Mouse (Mus musculus) limb, embryonic 12.5 days (tissue): ENCODE data around the gene Aunip. TPM values are rescaled to one million over a fixed set of nuclear protein-coding genes. Genes with fewer than 3 reads are reported as not detected.
"Not testable (repeated sequence)": the region's sequence is repeated elsewhere in the genome, so short reads cannot be mapped to it uniquely, and the experiment has no call there.

Source experiments
- ATAC-seq: fragments of 200-750 bp; cut with Nextera tagmentation; 2 replicates; pipeline ENCODE4 v1.8.0; 2017; ENCODE audit warnings: low read depth, moderate TSS enrichment; ENCODE audit not compliant: insufficient number of reproducible peaks, insufficient read depth, low FRiP score, low TSS enrichment
- H3K27ac ChIP-seq: fragments of 300-500 bp; sonication (generic); 2 replicates; pipeline ENCODE4 v1.5.1; 2016; ENCODE audit warnings: mild to moderate bottlenecking, moderate library complexity
- H3K27me3 ChIP-seq: fragments of 300-500 bp; sonication (generic); 2 replicates; pipeline ENCODE4 v1.6.1; 2016; ENCODE audit warnings: mild to moderate bottlenecking, moderate library complexity
- H3K36me3 ChIP-seq: fragments of 300-500 bp; sonication (generic); 2 replicates; pipeline ENCODE4 v1.6.1; 2016; ENCODE audit warnings: mild to moderate bottlenecking, moderate library complexity
- H3K4me1 ChIP-seq: fragments of 300-500 bp; sonication (generic); replicated peaks from 2 replicates; pipeline ENCODE4 v1.6.1; 2016
- H3K4me2 ChIP-seq: fragments of 300-500 bp; sonication (generic); 2 replicates; pipeline ENCODE4 v1.6.1; 2016; ENCODE audit warnings: mild to moderate bottlenecking, moderate library complexity
- H3K4me3 ChIP-seq: fragments of 300-500 bp; sonication (generic); replicated peaks from 2 replicates; pipeline ENCODE4 v1.5.1; 2016; ENCODE audit warnings: mild to moderate bottlenecking
- H3K9ac ChIP-seq: fragments of 300-500 bp; sonication (generic); replicated peaks from 2 replicates; pipeline ENCODE4 v1.6.1; 2016; ENCODE audit warnings: mild to moderate bottlenecking, moderate library complexity
- H3K9me3 ChIP-seq: fragments of 300-500 bp; sonication (generic); 2 replicates; pipeline ENCODE4 v1.6.1; 2016; ENCODE audit warnings: mild to moderate bottlenecking, moderate library complexity
- WGBS: fragments of 180-500 bp; shearing (Covaris S2); methylation state at CpG from one replicate; pipeline ENCODE4 v1.1.7; 2016; 5-methylcytosine and 5-hydroxymethylcytosine counted together
- polyA plus RNA-seq: library from polyadenylated mRNA; unstranded; fragments of >200 nt; fragmentation: Nextera tagmentation; extraction: Ambion mirVana; gene quantifications from 2 replicates; pipeline ENCODE4 v1.2.1, GENCODE M21; 2016

Gene Aunip
- polyA plus RNA-seq, 1 experiment from 2014 or later = 15.8 TPM

DNA sequence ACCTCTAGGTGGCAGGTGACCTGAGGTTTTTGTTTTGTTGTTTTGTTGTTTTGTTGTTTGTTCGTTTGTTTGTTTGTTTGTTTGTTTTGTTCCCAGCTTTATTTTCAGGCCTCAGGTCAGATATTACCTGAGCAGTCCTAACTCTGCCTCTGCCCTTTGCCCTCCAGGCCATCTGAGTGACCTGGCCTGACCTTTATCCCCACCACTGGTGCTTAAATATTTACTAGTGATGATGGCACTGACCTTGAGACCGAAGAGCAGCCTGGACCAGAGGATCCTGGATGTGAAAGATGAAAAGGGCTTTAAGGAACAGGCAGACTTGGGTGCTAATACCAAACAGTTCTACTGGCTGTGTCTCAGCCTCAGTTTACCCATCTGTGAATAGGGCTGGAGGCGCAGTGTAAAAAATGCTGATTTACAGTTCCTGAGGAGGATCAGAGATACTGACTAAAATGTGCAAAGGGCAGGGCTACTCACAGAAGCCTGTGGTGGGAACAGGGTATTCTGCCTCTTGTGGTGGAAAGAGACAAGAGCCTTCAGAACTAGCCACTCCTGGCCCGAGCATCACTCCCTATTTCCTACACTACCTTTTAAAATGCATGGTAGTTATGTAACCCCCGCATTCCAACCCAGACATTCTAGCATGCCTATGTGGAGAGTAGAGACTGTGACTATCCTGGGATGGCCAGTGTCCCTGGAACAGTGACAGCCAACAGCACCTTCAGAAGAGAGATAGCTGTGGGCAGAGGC lies 25.5 kb upstream of the Aunip start:
- H3K4me3 ChIP-seq = no peak overlapping the region
- no peak overlapping the region for H3K4me2 ChIP-seq
- ATAC-seq = no peak
- WGBS = 84% methylated on average over 5 of the region's 5 CpGs
- no peaks in the 10 kb centered on the region for H3K9me3 ChIP-seq
- no peaks in the 10 kb centered on the region for H3K36me3 ChIP-seq
- H3K9ac ChIP-seq = no peak overlapping the region
- no peak overlapping the region for H3K27ac ChIP-seq
- no peaks in the 10 kb centered on the region for H3K4me1 ChIP-seq
- H3K27me3 ChIP-seq = peaks cover 18% of the 10 kb centered on the region

DNA sequence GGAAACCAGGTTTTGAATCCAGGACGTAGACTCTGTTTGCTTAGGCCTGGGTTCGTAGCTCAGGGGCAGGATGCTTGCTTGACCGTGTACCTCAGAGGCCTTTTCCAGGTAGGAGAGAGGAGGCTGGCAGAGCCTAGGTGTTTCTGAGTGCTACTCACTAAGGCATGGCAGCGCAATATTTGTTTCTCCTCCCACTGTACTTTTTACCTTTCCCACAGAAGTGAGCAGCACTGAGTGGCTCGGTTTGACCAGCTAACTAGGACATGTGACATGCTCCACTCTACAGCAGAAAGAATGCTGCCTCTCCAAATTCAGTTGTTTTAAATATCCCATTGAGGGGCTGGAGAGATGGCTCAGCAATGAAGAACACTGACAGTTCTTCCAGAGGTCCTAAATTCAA lies 22.6 kb upstream of the Aunip start:
- H3K4me3 ChIP-seq = no peak overlapping the region
- H3K9ac ChIP-seq = no peak overlapping the region
- peaks cover 14% of the 10 kb centered on the region; the same call in 1 of the 2 replicates for H3K27me3 ChIP-seq
- no peaks in the 10 kb centered on the region for H3K4me1 ChIP-seq
- ATAC-seq = no peak
- WGBS = 92% methylated on average over 5 of the region's 5 CpGs
- no peak overlapping the region for H3K4me2 ChIP-seq
- no peaks in the 10 kb centered on the region for H3K36me3 ChIP-seq
- H3K27ac ChIP-seq = no peak overlapping the region
- H3K9me3 ChIP-seq = no peaks in the 10 kb centered on the region

DNA sequence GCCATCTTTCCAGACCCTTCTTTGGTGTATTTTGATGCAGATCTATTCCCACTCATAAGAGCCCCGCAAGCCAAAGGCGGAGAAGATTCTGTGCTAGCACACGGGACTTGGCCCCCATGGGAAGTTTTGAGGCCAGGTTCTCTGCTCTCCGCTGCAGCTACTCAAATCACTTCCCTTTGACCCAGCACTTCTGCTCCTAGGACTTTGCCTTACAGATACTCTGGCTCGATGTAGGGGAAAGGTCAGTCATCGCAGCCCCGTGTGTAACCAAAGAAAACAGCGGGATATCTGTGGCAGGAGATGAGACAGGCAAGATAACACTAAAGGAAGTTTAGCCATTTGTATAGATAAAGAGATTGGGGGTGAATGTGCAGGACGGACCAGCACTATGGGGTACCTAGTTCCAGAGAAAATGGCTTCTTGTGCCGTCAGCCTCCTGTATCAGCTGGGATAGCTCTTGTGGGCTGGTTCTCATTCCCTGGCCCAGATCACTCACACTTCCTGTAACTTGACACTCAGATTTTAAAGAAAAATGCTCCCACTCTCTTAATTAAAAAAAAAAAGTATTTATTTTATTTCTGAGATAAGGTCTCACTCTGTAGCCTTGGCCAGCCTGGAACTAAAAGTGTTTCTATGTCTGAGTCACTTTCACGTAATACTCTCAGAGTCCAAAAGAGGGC lies 20.7 kb upstream of the Aunip start:
- 91% methylated on average over 11 of the region's 11 CpGs for WGBS

DNA sequence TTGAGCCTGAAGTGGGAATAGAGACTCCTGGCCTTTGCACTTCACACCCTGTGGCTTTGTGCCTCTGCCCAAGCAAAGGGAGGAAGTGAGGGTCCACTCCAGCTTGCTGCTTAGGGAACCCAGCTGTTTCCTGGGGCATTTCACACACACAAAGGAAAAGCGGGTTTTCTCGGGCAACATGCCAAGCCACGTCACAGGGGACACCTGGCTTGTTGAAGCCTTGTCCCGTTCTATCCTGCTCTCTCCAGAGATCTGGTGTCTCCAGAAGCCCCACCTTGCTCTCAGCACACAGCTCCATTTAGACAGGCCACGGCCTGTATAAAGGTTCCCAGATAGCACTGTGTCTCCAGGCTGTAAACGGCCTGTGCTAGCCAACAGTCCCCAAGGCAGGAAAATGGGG lies 19.1 kb upstream of the Aunip start:
- no peak for ATAC-seq
- H3K4me3 ChIP-seq = no peak overlapping the region
- no peaks in the 10 kb centered on the region for H3K36me3 ChIP-seq
- no peak overlapping the region for H3K4me2 ChIP-seq
- no peaks in the 10 kb centered on the region for H3K27me3 ChIP-seq
- no peaks in the 10 kb centered on the region for H3K9me3 ChIP-seq
- peaks cover 16% of the 10 kb centered on the region for H3K4me1 ChIP-seq
- H3K27ac ChIP-seq = no peak overlapping the region
- no peak overlapping the region for H3K9ac ChIP-seq
- 71% methylated on average over 6 of the region's 6 CpGs for WGBS

More for the DNA sequence above, 20.7 kb upstream of the Aunip start:
- H3K4me1 ChIP-seq = peaks cover 3% of the 10 kb centered on the region
- no peaks in the 10 kb centered on the region for H3K27me3 ChIP-seq
- H3K27ac ChIP-seq = no peak overlapping the region
- no peak overlapping the region for H3K4me3 ChIP-seq
- H3K9ac ChIP-seq = no peak overlapping the region
- H3K9me3 ChIP-seq = no peaks in the 10 kb centered on the region
- H3K36me3 ChIP-seq = no peaks in the 10 kb centered on the region
- no peak for ATAC-seq
- H3K4me2 ChIP-seq = no peak overlapping the region

DNA sequence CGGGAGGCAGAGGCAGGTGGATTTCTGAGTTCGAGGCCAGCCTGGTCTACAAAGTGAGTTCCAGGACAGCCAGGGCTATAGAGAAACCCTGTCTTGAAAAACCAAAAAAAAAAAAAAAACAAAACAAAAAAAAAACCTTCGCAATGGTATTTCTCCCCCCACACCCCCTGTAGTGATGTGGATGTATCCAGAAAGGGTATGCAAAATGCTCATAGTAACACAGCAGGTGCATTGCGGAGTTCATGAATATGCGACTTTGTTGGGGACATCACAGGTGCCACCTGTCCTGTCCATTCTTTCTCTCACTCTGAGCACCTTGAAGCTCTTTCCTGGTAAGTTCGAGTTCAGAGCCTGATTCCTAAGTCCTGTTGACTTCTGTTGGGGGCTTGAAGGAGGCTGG lies 16.6 kb upstream of the Aunip start:
- H3K4me2 ChIP-seq, H3K36me3 ChIP-seq, H3K9ac ChIP-seq, H3K27me3 ChIP-seq, H3K4me3 ChIP-seq, ATAC-seq, H3K27ac ChIP-seq, H3K9me3 ChIP-seq: not testable (repeated sequence)
- peaks cover 23% of the 10 kb centered on the region for H3K4me1 ChIP-seq
- 93% methylated on average over 6 of the region's 6 CpGs for WGBS

DNA sequence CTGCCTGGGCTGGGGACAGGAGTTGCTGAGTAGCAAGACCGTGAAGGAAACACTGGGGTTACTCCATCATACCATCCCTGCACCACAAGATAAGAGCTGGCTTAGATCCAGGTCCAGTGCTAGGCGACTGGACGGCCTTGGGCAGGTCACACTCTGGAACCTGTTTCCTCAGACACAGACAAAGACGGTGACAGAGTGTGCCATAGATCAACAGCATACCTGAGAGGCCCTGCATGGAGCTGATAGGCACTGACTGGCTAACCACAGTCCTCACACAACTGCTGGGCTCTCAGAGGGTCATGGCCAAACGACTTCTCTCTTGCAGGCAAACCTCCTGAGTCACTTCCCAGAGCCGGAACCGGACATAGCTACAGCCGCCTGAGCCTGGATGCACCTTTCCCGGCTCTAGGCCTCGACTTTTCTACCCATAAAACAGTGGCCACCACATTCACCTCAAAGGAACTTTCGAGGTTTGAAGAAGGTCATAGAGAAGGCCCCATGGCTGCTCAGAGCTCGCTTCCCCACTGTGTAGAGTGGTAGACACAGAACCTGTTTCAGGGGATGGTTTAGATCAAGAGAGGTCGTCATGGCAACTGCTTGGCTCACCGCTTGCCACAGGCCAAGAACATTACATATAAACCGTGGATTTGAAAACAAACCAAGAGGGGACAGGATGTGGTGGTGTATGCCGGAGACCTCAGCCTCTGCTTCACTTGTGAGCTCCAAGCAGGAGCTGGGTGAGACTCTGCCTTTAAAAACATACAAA lies 15.8 kb upstream of the Aunip start:
- H3K27ac ChIP-seq = no peak overlapping the region
- peaks cover 23% of the 10 kb centered on the region for H3K4me1 ChIP-seq
- H3K27me3 ChIP-seq = peaks cover 10% of the 10 kb centered on the region; the same call in 1 of the 2 replicates
- 70% methylated on average over 16 of the region's 16 CpGs for WGBS
- no peak overlapping the region for H3K4me2 ChIP-seq
- no peak overlapping the region for H3K9ac ChIP-seq
- ATAC-seq = no peak
- no peaks in the 10 kb centered on the region for H3K9me3 ChIP-seq
- no peak overlapping the region for H3K4me3 ChIP-seq
- no peaks in the 10 kb centered on the region for H3K36me3 ChIP-seq

DNA sequence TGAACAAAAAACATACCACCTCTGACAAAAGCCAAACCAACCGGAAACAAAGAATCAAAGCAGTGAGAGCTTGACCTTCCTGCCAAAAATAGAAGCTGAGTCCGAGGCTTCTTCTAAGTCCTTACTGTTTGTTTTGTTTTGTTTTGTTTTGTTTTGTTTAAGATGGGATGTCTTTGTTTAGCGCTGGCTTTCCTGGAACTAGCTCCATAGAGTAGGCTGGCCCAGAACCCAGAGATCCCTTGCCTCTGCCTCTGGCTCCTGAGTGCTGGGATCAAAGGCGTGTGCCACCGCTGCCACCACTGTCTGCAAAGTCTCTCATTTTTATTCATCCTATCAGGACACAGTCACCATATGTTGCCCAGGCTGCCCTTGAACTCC lies 15.3 kb upstream of the Aunip start:
- no peak overlapping the region for H3K9ac ChIP-seq
- no peak overlapping the region for H3K4me3 ChIP-seq
- WGBS = 89% methylated on average over 5 of the region's 5 CpGs
- H3K27me3 ChIP-seq = peaks cover 10% of the 10 kb centered on the region; the same call in 1 of the 2 replicates
- peaks cover 23% of the 10 kb centered on the region for H3K4me1 ChIP-seq
- no peak overlapping the region for H3K4me2 ChIP-seq
- no peak overlapping the region for H3K27ac ChIP-seq
- ATAC-seq = no peak
- no peaks in the 10 kb centered on the region for H3K9me3 ChIP-seq
- H3K36me3 ChIP-seq = no peaks in the 10 kb centered on the region

DNA sequence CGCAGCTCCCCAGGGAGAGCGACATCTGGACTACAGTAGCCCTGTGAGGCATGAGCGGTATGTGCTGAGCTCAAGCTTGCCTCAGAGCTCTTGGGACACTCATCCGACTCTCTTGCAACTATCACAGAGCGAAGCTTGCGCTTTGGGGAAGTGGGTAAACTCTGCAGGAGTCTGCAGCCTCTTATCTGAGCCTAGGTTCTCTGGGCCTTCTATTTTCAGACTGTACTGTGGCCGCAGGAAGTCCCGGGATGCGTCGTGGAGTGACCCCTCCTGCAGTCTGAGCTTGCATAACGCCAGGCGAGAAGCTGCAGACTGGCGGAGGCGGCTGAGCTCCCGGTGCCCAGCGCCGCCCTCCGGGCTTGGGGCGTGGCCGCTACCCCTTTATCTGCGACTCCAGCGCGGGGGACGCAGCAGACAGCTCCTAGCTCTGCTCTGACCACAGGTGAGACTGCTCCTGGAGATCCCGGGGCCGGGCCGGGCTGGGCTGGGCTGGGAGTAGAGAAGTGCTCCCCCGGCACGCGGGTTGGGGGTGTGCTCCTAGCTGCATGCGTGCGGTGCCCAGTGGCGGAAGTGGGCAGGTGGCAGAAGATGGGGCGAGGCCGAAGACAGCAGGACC lies 14.1 kb upstream of the Aunip start, which contains the start of gene Paqr7:
Gene Paqr7, plus strand, starts transcription at position 103 of the 616 bp plus-strand sequence.
- 3% methylated on average over 35 of the region's 35 CpGs for WGBS
- peaks cover 10% of the 10 kb centered on the region; the same call in 1 of the 2 replicates for H3K27me3 ChIP-seq
- peak within 1 kb of the TSS; percentile 64 for H3K9ac ChIP-seq
- ATAC-seq = peak; percentile 61
- peaks cover 23% of the 10 kb centered on the region for H3K4me1 ChIP-seq
- peak within 1 kb of the TSS; percentile 45; the same call in 1 of the 2 replicates for H3K27ac ChIP-seq
- no peaks in the 10 kb centered on the region for H3K36me3 ChIP-seq
- H3K4me3 ChIP-seq = peak within 1 kb of the TSS; percentile 58
- H3K9me3 ChIP-seq = no peaks in the 10 kb centered on the region
- peak within 1 kb of the TSS; percentile 98 for H3K4me2 ChIP-seq

DNA sequence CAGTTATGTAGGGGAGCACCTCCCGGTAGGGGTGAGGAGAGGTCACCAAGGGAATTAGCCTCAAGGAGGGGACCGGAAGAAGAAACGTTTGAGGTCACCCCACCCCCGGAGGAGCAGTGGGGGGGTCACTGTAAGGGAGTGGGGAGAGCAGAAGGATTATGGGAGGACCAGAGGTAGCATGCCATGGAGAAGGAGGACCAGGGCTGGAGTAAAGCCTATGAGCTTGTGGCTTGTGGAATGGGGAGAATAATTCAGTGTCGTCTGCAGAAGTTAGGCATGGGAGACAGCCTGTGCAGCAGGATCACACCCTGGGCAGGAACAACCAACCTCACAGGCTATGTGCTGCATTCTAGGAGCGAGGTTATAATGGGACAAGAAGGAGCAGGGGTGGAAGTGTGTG lies 13.6 kb upstream of the Aunip start:
- H3K27ac ChIP-seq = no peak overlapping the region; the same call in 1 of the 2 replicates
- no peaks in the 10 kb centered on the region for H3K36me3 ChIP-seq
- H3K4me1 ChIP-seq = peaks cover 23% of the 10 kb centered on the region
- peak overlapping the region; percentile 58 for H3K4me3 ChIP-seq
- H3K9me3 ChIP-seq = no peaks in the 10 kb centered on the region
- 10% methylated on average over 6 of the region's 6 CpGs for WGBS
- H3K27me3 ChIP-seq = peaks cover 10% of the 10 kb centered on the region; the same call in 1 of the 2 replicates
- peak overlapping the region; percentile 98 for H3K4me2 ChIP-seq
- H3K9ac ChIP-seq = peak overlapping the region; percentile 64
- ATAC-seq = 0 out of 2 replicates have a peak, but pooled peaks have one; percentile 16

DNA sequence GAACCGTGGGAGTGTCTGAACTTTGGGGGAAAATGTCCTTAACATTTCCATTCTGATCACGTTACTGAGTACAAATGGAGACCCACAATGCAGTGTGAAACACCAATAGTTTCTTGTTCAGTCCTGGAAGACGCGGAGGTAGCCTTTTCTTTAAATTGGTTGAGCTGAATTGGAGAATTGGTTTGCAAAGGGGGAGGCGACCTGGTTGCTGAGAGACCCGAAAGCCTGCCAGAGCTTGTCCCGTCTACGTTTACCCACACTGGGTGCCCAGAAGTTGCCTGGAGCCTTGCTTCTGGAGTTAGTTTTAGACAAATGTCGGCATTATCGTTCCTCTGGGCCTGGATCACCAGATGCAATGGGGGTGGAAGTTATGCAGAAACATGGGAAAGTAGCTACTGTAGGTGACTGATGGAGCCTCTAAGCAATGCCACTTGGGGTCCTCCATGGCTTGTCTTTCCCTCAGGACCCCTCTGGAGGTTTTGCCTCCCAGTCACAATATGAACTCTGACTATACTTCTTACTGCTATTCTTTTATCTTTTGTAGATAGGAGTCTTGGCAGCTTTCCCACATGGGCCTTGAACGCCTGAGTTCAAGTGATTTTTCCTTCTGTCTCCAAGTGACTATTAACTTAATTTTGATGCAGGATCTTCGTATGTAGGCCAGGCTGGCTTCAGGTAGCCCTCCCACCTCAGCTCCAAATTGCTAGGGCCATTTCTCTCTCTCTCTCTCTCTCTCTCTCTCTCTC lies 12.6 kb upstream of the Aunip start:
- Histone ChIP-seq H3K27me3 (peaks cover 10% of the 10 kb centered on the region; the same call in 1 of the 2 replicates), H3K9me3 (no peaks in the 10 kb centered on the region), H3K4me1 (peaks cover 23% of the 10 kb centered on the region), H3K36me3 (no peaks in the 10 kb centered on the region), H3K4me2 (peak overlapping the region; percentile 98; the same call in 1 of the 2 replicates), H3K27ac (no peak overlapping the region), H3K4me3 (no peak overlapping the region), H3K9ac (no peak overlapping the region)
- ATAC-seq = no peak
- WGBS = 76% methylated on average over 12 of the region's 12 CpGs
